Comparison of ENCODE assay signal across 8 mouse cellular contexts in the genomic region with DNA sequence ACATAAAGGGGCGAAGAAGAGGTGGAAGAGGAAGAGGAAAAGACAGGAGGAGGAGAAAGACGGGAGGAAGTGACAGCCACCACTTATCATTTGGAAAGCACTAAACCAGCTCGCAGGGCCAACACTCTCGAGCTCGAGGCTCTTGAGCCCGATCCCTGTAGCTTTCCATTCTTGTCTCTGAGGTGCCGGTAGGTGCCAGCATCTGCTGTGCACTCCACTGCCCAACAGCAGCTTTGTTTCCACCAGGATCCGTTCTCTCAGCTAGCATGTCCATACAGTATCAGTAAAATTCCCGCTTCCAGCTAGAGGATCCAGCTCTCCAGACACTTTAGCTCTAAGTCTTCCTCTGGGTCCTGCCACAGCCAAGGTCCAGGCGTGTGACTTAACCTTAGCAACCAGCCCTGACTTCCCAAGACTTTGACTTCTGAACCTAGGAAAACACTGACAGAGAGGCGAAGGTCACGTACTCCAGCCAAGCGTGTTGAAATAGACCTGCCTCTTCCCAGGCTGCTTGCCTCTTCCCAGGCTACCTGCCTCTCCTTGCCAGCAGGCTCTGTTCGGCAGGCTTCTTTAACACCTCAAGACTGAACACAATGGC. TPM values are rescaled to one million over a fixed set of nuclear protein-coding genes. Genes with fewer than 3 reads are reported as not detected.
DNase-seq lines count a peak whose midpoint lies in the region; ATAC-seq and TF ChIP-seq lines count a peak whose summit lies in the region.
"Had no signal": no experiment of that assay in that cellular context is flagged by ENCODE, and none has a peak within 500 bp of the region (broad histone marks: within the 10 kb centered on the region; RNA-seq: fewer than 3 reads in every experiment).

No protein-coding gene starts in this region.

- DNase-seq in liver, adult 2 months (ENCODE audit: extremely low read depth, low read depth, low spot score) = peak; percentile 88
- DNase-seq in liver = no peak
- DNase-seq in kidney, adult 18-20 months = peak; percentile 72
- no peak for DNase-seq in spleen, postnatal 36 days (ENCODE audit: low spot score in 2 of 2)
- no peak for DNase-seq in cerebellum, adult 2 months

- H3K4me2 ChIP-seq in heart, embryonic 12.5 days = peak overlapping the region; percentile 37

- no peak for TF ChIP-seq POLR2A in liver, adult 2 months (IDR thresholded peaks at IDR 0.05; ENCODE audit: extremely low read depth, insufficient read depth, low read length)
- no peak for TF ChIP-seq POLR2A in small intestine, adult 2 months (IDR thresholded peaks at IDR 0.05; ENCODE audit: low read depth, low read length)
- no peak for TF ChIP-seq POLR2A in cerebellum, adult 2 months (IDR thresholded peaks at IDR 0.05; ENCODE audit: borderline replicate concordance, insufficient read depth, low read length)

- H3K27me3 ChIP-seq in liver, adult 2 months (ENCODE audit: control insufficient read depth, insufficient read depth, low read length) = no peaks in the 10 kb centered on the region
- no peaks in the 10 kb centered on the region for H3K27me3 ChIP-seq in heart, embryonic 12.5 days (replicated peaks)
- no peaks in the 10 kb centered on the region; the same call in 1 of the 2 replicates for H3K27me3 ChIP-seq in small intestine, adult 2 months (ENCODE audit: control insufficient read depth, insufficient read depth, low read length)
- no peaks in the 10 kb centered on the region for H3K27me3 ChIP-seq in cerebellum, adult 2 months (ENCODE audit: control insufficient read depth, insufficient read depth, low read length)

- peaks cover 5% of the 10 kb centered on the region for H3K4me1 ChIP-seq in liver, adult 2 months (ENCODE audit: control insufficient read depth, insufficient read depth, low read length)
- peaks cover 28% of the 10 kb centered on the region for H3K4me1 ChIP-seq in heart, embryonic 12.5 days (replicated peaks)
- peaks cover 6% of the 10 kb centered on the region; the same call in 1 of the 2 replicates for H3K4me1 ChIP-seq in small intestine, adult 2 months (ENCODE audit: control insufficient read depth, insufficient read depth, insufficient read length, low read length)
- H3K4me1 ChIP-seq in cerebellum, adult 2 months (ENCODE audit: control insufficient read depth, insufficient read depth, low read length) = no peaks in the 10 kb centered on the region

- no peak for TF ChIP-seq CTCF in liver, adult 2 months (IDR thresholded peaks at IDR 0.05; ENCODE audit: low read depth, low read length)
- TF ChIP-seq CTCF in small intestine, adult 2 months (IDR thresholded peaks at IDR 0.05; ENCODE audit: extremely low read depth, insufficient read length, insufficient replicate concordance, low read depth, low read length) = no peak
- no peak for TF ChIP-seq CTCF in cerebellum, adult 2 months (IDR thresholded peaks at IDR 0.05; ENCODE audit: borderline replicate concordance, insufficient read depth, low read depth, low read length)

- 28% methylated on average over 14 of the region's 14 CpGs for WGBS in liver, adult 2 months
- WGBS in heart, embryonic 12.5 days = 46% methylated on average over 14 of the region's 14 CpGs
- WGBS in small intestine, adult 2 months = 26% methylated on average over 14 of the region's 14 CpGs
- WGBS in cerebellum, adult 2 months = 75% methylated on average over 14 of the region's 14 CpGs

- no peak for ATAC-seq in heart, embryonic 12.5 days (ENCODE audit: insufficient number of reproducible peaks, low FRiP score)
- ATAC-seq: hindbrain, postnatal 0 days had no signal

- no peak overlapping the region; the same call in 1 of the 2 replicates for H3K9ac ChIP-seq in liver, adult 2 months (ENCODE audit: low read depth, low read length)
- no peak overlapping the region for H3K9ac ChIP-seq in heart, embryonic 12.5 days

- no peaks in the 10 kb centered on the region for H3K79me2 ChIP-seq in liver, adult 2 months (ENCODE audit: control insufficient read depth, insufficient read depth, low read length)

- peak overlapping the region; percentile 22; the same call in 1 of the 2 replicates for H3K27ac ChIP-seq in liver, adult 2 months (replicated peaks; ENCODE audit: insufficient read depth, low read depth, low read length)
- no peak overlapping the region for H3K27ac ChIP-seq in heart, embryonic 12.5 days (ENCODE audit: poor library complexity, severe bottlenecking)
- H3K27ac ChIP-seq in small intestine, adult 2 months (ENCODE audit: insufficient read depth, low read depth, low read length) = no peak overlapping the region
- no peak overlapping the region for H3K27ac ChIP-seq in cerebellum, adult 2 months (ENCODE audit: insufficient read depth, low read length)
- H3K27ac ChIP-seq: hindbrain, postnatal 0 days had no signal

- no peaks in the 10 kb centered on the region for H3K9me3 ChIP-seq in heart, embryonic 12.5 days (replicated peaks)

- H3K4me3 ChIP-seq in liver, adult 2 months (ENCODE audit: insufficient read depth, low read depth, low read length) = no peak overlapping the region
- no peak overlapping the region for H3K4me3 ChIP-seq in heart, embryonic 12.5 days
- H3K4me3 ChIP-seq in small intestine, adult 2 months (ENCODE audit: low read depth, low read length) = peak overlapping the region; percentile 29; the same call in 1 of the 2 replicates
- no peak overlapping the region for H3K4me3 ChIP-seq in cerebellum, adult 2 months (replicated peaks; ENCODE audit: insufficient read depth, low read depth, low read length)

- no peaks in the 10 kb centered on the region for H3K36me3 ChIP-seq in liver, adult 2 months (ENCODE audit: control insufficient read depth, insufficient read depth, low read length)
- H3K36me3 ChIP-seq in heart, embryonic 12.5 days = no peaks in the 10 kb centered on the region; the same call in 1 of the 2 replicates
- no peaks in the 10 kb centered on the region for H3K36me3 ChIP-seq in small intestine, adult 2 months (ENCODE audit: control insufficient read depth, insufficient read depth, low read length)

RNA-seq across cellular contexts. Expression of gene Arhgap10, which starts 6.4 kb away (rescaled TPM):
- total RNA-seq in liver, adult 2 months (2014; rRNA removed) = 1.8 and 2.3 TPM in 2 replicates
- polyA plus RNA-seq in liver, adult 2 months (2012; rRNA removed) = 0.42 and 0.88 TPM in 2 replicates
- polyA plus RNA-seq in heart, embryonic 12.5 days (2016; fragmentation: Nextera tagmentation; extraction: Ambion mirVana) = 23.8 and 25.3 TPM in 2 replicates
- 3.4 and 4.0 TPM in 2 replicates for polyA plus RNA-seq in small intestine, adult 2 months (2012; rRNA removed)
- 12.5 and 13.9 TPM in 2 replicates for polyA plus RNA-seq in cerebellum, adult 2 months (2012; rRNA removed)

RNA-seq across cellular contexts. Expression of gene Prmt9, which starts 25.1 kb away (rescaled TPM):
- total RNA-seq in liver, adult 2 months (2014; rRNA removed) = 14.7 and 17.3 TPM in 2 replicates
- 4.9 and 5.2 TPM in 2 replicates for polyA plus RNA-seq in liver, adult 2 months (2012; rRNA removed)
- polyA plus RNA-seq in heart, embryonic 12.5 days (2016; fragmentation: Nextera tagmentation; extraction: Ambion mirVana) = 14.4 and 14.6 TPM in 2 replicates
- polyA plus RNA-seq in small intestine, adult 2 months (2012; rRNA removed) = 1.8 and 4.3 TPM in 2 replicates
- polyA plus RNA-seq in cerebellum, adult 2 months (2012; rRNA removed) = 22.7 and 23.2 TPM in 2 replicates

Comparison
In these comparisons a context has a peak if more than half of its experiments do, and no peak if none do; other contexts are left out.
1. DNase-seq: peak in liver, adult 2 months (single experiment) and kidney, adult 18-20 months (single experiment); none in liver (single experiment), spleen, postnatal 36 days (0 of 2) and cerebellum, adult 2 months (0 of 2).